Mouse (Mus musculus): ENCODE results near the gene Mei1.

Gene Mei1

DNA sequence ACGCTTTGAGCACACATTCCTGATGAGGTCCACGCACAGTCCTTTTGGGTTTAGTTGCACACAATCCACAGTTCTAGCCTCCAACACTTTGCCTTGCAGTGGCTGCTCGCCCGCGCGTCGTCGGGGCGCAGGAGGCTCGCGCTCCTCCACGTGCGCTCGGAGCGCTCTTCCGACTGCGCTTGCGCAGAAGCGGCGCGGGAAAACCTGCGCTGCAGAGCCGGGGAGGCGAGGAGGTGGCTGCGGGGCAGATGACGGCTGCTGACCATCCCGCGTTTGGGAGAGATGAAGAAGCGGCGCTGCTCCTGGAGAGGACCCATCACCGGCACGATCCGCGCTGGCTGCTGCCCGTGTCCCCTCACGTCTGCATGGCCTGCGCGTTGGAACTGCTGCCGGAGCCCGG lies at the start of gene Mei1:
Gene Mei1 (plus strand): TSS at position 99 of the 400 bp plus-strand sequence.
- no peak for DNase-seq (ENCODE audit: low spot score)

DNA sequence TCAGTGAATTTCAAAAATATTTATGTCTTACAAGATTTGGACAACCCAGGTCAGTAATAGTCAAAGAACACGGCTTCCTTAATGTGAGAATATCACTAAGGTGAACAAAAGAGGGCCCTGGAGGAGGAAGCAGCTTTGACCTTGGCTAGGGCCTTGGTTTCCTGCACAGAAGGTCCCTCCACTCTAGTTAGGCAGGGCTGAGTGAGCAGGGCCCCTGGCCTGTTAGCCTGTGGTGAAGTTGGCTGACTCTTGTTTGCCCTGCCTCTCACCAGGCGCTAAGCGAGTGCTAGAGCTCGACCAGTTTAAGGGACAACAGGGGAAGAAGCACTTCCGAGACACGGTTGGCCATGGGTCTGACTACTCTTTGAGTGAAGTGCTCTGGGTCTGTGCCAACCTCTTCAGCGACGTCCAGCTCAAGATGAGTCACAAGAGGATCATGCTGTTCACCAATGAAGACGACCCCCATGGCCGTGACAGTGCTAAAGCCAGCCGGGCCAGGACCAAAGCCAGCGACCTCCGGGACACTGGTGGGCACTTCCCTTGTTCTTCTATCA lies 47.2 kb upstream of the Mei1 start:
- no peak for DNase-seq (ENCODE audit: low spot score)

DNA sequence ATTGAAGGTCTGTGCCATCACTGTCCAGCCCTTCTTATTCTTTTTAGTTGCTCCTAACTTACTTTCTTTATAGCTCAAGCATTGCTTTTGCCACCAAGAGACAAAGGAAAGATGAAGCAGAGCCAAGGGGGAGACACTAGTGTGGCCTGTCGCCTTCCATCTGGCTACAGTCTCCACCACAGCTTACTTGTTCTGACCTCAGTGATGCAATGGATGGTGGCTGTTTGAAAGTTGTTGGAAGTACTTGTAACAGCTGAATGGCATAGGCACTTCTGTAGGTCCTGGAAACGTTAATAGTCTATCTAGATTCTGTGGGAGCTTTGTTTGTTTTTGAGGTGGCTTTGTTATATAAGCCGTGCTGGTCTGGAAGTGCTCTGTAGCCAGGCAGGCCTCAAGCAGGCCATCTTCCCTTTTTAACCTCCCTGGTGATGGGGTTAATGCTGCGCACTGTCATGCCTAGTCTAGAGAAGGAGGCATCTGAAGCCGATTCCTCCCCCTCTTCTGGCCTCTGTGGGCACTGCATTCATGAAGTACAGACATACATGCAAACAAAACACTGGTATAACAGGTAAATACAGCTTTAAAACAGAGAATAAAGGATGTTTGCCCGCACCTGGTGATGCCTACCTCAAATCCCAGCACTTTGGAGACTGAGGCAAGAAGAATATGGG lies 45.7 kb upstream of the Mei1 start:
- no peak for DNase-seq (ENCODE audit: low spot score)

DNA sequence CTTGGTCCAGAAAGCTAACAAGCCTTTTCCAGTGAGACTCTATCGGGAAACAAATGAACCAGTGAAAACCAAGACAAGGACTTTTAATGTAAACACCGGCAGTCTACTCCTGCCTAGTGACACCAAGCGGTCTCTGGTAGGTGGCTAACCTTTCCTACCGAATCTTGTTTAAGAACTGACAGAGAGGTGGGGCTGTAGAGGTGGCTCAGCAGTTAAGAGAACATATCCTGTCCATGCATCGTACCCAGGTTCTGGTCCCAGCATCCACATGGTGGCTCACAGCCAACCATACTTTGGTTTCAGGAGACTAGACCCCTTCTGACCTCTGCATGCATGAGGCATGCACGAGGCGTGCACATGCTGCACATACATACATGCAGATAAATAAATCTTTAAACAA lies 42.5 kb upstream of the Mei1 start:
- no peak for DNase-seq (ENCODE audit: low spot score)

DNA sequence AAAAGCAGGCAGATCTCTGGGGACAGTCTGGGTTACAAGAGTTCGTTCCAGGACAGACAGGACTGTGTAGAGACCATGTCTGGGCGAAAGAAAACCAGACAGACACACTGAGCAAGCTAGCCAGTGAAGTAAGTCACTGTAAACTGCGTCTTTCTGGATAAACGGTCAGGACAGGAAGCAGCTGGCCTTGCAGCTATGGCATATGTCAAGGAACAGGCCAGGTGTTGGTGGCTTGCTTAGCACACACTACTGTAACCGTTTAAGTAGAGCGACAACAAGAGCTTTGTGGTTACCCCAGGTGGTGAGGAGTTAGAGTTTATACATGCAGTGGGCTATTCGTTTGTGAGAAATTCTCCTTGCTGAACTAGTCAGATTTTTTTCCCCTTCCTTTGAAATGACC lies 42.1 kb upstream of the Mei1 start:
- DNase-seq (ENCODE audit: low spot score): no peak

DNA sequence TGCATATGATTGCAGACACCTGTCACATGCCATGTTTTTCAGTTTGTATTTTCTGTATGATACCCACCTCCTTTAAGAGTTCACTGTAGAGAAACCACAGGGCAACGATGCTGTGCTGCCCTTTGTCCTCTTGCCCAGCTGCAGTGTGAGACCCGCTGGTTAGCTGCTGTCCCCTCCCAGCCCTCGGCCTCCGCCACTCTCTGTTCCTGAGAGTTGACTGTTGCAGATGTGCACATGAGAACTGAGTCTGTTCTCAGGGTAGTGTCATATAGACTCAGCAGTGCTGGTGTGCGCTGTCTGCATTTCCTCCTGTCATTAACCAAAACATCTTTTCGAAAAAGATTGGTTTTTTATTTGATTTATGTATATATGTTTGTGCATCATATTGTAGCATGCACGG lies 37.4 kb upstream of the Mei1 start:
- no peak for DNase-seq (ENCODE audit: low spot score)

DNA sequence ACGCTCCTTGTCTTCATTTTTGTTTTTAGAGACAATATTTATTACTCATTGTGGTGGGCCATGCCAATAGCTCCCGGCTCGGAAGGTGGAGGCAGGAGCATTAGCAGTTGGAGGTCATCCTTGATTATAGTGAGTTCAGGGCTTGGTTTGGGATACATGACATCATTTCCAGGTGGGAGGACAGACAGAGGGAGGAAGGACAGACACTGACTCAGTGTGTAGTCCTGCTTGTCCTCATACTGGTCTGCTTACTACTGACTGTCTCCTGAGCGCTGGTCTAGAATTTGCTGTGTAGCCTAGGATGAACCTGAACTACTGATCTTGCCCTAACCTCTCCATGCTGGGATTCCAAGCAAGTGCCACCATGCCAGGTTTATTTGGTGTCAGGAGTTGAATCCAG lies 36.0 kb upstream of the Mei1 start, which contains the start of gene Desi1:
Gene Desi1 (minus strand): TSS at position 101 of the 400 bp plus-strand sequence.
- no peak for DNase-seq (ENCODE audit: low spot score)

DNA sequence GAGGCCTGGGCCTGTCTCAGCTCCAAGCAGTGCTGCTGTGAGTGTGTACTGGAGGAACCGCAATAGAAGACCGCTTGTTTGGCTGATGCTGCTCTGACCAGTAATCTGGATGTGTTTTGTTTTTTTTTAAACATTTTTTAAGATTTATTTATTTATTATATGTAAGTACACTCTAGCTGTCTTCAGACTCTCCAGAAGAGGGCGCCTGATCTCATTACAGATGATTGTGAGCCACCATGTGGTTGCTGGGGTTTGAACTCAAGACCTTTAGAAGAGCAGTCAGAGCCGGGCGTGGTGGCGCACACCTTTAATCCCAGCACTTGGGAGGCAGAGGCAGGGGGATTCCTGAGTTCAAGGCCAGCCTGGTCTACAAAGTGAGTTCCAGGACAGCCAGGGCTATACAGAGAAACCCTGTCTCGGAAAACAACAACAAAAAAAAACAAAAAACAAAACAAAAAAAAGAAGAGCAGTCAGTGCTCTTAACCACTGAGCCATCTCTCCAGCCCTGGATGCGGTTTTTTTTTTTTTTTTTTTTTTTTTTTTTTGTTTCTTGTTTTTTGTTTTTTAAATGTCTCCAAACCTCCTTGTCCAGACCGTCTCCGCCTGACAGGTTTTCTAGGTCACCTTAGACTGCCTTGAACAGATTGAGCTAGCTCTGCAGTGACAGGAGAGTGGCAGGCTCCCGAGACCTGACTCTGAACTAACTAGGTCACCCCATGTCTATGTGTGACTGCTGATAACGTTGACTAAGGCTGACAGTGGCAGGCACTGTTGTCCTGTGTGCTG lies 33.7 kb upstream of the Mei1 start:
- peak; percentile 16 for DNase-seq (ENCODE audit: low spot score)

DNA sequence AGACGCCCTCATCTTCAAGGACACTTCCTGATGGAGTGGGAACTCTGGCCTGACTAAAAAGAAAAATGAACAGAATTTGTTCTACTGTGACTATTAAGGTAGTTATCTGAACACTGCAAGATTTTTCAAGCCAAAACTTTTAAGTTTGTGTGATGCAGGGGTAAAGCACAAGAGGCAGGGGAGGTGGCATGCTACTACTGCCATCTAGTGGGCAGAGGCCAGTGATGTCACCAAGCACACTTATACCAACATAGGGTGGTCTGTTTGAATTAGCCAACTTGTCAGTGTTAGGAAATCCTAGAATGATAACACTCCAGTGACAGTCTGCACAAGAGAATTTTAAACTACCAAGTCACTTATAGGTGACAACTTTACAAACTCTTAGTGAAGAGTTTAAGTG lies 29.1 kb upstream of the Mei1 start:
- DNase-seq (ENCODE audit: low spot score): peak; percentile 28

DNA sequence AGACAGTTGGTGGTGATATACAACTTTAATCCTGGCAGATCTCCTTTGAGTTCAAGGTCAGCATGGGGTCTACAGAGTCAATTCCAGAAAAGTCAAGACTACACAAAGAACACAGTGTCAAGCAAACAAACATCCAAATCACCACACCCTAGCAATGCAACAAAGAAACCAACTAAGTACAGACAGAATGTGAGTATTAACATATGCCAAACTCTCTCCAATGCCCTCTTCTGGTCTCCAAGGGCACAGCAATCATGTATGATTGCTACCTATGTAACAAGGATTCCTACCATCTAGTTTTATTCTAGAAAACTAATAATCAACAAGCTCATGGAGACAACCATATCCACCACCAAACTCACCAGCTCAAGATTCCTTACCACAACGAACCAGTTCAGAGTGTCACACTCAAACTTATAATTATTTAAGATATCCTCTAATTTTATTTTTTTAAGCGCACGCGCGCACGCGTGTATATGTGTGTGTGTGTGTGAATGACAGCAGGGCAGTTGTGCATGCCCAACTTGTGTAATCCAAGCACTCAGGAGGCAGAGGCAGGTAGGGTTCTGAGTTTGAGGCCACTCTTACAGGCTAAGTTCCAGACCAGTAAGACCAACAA lies 25.5 kb upstream of the Mei1 start:
- no peak for DNase-seq (ENCODE audit: low spot score)

DNA sequence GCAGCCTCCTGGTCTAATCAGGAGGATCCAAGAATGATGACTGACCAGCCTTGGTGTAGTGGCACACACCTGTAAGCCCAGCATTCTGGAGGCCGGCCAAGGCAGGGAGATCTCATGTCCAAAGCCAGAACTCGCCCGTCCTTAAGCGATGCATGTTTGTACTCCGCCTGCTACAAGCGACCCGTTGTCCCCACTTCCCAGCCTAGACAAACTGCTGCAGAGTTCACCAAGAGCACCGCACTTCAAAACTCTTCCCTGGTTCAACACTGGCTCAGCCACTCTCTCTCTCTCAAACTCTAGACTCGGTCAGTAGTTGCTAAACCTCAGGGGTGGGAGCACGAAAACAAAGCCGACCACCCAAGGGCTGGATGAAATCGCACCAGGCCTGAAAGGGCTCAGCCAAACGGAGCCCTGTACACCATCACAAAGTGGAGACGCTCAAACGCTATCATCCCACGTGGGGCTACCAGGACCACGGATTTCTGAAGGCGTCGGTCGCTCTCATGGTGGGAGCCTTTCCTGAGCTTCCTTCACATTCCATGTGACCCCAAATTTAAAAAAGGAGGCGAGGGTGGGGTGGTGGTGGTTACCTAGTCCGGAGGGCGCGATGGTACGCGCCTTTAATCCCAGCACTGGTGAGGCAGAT lies 23.4 kb upstream of the Mei1 start:
- peak; percentile 38 for DNase-seq (ENCODE audit: low spot score)

DNA sequence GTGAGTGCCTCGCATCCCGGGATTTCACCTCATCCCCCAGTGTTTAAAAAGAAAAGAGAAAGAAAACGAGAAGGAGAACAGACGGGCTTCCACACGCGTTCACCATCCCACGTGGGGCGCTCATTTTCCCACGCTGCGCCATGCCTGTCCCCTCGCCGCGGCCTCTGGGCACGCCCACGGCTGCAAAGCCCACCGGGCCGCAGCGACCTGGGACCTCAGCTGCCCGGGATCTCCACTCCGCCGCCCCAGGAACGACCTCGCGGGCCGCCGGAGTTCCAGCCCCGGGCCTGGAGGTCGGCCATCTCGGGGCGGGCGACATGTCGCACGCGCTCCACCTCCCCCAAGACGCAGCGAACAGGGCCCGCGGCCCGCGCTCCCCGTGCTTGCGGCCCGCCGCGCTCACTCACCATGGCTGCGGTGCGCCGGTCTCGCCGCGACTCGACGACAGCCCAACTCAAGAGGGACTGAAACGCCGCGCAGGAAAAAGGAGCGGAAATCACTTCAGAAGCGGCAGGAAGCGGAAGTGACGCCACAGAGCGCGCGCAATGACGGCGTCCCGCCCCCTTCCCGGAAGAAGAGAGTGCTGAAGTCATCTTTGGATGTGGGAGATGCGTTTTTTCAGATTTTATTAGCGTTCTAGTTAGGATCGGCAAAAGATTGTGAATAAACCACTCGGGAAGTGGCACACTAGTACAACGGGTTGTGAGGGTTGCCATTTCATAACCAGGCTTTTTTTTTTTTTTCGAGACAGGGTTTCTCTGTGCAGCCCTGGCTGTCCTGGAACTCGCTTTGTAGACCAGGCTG lies 22.5 kb upstream of the Mei1 start, which contains the start of gene Snu13:
Gene Snu13 (minus strand): TSS at position 519 of the 804 bp plus-strand sequence.
- peak; percentile 92 for DNase-seq (ENCODE audit: low spot score)

DNA sequence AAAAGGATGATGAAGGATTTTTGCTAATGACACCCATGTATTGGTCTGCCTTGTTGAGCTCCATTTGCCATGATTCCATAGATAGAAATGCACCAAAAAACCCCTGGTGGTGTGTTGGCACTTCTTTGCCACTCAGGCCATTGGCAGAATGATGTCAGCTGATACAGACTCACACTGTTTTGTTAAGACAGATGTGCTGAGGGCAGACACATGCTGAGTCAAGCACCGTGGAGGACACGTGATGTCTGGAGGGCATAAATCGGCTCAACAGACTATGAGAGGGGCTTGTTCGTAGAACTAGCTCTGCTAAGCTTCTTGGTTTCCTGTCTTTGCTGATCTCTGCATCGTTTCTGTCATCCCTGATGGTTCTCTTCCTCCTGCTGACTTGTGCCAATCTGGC lies 17.3 kb upstream of the Mei1 start:
- no peak for DNase-seq (ENCODE audit: low spot score)

DNA sequence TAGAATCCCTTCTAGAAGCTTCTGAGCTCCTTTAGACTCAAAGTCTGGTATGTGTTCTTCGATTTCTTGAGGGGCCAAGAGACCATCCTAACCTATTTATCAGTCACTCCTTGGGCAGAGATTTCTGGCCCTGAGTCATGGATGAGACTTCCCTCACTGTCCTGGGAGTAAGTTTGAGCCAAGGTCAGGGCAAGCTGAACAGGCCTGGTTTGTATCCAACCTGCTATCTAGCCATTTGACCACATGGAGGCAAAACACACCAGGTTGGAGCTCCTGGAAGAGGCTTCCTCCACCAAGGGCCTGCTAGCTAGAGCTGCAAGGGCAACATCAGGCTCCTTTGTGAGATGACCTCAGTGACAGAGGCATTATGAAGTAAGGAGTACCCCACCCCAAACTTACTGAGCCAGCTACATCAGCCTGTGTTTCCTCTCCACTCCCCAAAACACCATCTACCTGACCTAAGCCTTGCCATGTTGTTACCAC lies 11.0 kb upstream of the Mei1 start, which contains the start of gene 4930407I10Rik:
Gene 4930407I10Rik (plus strand): TSS at position 433 of the 483 bp plus-strand sequence.
- DNase-seq (ENCODE audit: low spot score): no peak

DNA sequence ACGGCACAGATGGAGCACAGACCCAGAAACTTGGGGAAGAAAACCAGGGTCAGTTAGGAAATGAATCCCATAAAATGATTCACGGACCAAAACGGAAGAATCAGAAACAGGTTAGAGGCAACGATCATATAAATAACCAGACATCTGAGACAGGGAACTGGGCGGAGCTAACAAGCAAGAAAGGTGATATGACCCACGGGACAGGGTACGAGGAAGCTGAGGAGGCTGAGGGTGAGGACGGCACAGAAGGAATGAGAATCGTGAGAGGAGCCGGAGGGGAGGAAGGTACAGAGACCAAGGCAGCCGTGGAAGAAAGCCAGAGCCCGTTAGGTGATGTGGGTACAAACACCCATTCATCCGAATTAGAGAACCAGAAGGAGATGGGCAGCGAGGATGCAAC lies 5.9 kb upstream of the Mei1 start:
- no peak for DNase-seq (ENCODE audit: low spot score)

DNA sequence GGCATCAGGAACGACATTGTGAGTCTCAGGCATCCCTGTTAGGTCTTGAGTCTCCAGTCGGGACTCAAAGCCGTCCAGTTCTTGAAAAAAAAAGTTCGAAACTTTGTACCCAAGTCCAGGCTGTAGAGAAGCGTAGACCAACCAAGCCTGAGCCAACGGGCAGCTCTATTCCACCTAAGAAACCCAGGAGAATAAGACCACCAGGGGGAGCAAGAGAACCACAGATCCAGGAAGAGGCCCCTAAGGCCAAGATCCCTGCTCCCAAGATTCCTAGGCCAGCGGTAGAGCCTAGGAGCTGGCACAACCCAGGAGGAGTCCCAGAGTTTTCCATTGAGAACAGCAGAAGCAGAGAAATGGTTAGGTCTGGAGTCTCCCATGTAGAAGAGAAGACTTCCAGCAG lies 4.3 kb upstream of the Mei1 start:
- DNase-seq (ENCODE audit: low spot score): peak; percentile 74

DNA sequence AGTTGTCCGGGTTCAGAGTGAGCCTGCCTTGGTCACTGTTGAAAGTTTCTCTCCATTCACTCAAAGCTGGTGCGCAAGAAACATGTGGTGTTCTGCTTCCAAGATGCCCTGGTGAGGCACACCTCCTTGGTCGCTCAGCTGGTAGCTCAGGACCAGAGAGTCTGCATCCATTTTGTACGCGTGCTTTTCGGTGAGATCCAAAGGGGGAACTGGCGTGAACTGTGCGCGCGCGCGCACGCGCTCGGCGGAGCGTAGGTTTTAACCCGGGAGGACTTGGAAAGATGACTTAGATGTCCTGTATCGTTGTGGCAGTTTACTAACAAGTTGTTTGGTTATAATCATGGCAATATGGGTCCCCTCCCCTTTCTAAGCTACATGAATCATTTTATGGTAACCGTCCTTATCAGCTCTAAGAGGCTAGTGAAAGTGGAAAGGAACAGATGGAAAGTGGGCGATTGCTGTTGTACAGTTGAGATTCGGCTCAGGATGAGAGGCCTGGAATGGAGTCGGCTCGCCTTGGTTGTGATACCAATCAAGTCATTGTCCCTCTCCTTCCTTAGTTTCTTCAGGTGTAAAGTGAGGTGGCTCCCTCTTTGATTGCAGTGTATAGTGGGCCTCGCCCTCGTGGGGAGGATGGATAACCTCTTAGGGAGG lies 2.1 kb downstream of the Mei1 start:
- DNase-seq (ENCODE audit: low spot score): no peak

DNA sequence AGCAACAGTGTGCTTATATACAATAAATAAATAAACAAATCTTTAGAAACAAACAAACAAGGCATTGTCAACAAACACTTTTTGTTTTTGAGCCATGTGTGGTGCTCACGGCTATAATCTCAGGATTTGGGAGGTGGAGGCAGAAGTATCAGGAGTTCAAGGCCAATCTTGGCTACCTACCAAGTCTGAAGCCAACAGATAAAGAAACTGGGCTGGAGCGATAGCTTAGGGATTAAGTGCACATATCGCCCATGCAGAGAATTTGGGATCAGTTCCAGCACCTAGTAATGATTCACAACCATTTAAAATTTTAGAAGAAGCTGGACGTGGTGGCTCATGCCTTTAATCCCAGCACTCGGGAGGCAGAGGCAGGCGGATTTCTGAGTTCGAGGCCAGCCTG lies 3.7 kb downstream of the Mei1 start:
- no peak for DNase-seq (ENCODE audit: low spot score)

DNA sequence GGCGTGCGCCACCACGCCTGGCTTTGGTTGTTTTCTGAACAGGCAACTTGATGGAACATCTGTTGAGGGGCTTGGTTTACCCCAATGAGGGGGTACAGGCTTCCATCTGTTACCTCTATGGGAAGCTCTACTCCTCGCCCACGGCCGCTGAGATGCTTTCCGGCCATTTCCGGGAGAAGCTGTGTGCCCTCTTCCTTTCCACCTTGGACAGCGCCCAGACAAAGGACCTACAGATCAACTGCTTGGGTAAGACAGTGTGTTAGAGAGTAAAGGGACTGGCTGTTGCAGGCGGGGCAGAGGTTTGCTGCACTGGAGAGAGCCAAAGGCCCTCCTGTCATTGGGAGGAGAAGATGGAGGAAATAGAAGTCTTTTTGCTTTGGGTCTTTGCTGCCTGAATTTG lies 10.1 kb downstream of the Mei1 start:
- DNase-seq (ENCODE audit: low spot score): no peak

DNA sequence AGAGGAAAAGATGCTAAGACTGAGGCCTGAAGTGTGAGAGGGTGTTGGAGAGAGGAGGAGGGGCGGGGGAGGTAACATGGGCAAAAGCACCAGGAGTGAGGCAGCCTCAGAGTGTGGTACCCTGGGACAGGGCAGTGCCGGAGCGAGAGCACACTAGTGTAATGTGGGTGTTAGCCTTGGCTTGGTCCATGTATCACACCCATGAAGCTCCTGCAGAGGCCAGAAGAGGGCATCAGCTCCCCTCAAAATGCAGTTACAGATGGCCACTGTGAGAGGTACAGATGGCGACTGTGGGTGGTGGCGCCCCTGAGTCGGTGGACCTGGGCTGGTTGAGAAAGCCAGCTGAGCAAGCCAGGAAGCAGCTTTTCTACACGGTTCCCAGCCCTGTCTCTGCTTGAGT lies 11.4 kb downstream of the Mei1 start:
- no peak for DNase-seq (ENCODE audit: low spot score)

DNA sequence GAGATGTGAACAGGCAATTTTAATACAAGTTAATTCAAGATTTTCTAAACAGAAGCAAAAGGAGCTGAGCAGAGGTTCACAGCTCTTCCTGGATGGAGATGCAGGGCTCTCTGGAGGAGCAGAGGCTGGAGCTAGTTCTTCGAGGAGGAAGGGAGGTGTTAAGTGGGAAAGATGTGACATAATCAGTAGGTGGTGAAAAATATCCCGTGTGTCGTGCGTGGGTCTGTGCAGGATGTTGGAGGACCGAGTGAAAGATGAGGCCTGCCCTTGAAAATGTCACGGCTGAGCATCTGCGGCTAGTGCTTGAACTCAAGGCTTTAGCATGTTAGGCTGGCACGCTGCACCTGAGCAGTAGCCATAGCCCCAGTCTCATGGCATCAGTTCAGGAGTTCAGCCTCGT lies 15.8 kb downstream of the Mei1 start:
- no peak for DNase-seq (ENCODE audit: low spot score)
